Mouse (Mus musculus): ENCODE data around the gene Kdm2b.

GRCm38 (mm10) chr5:122997205-122998204, 7.9 kb upstream of the Kdm2b start:
- no peak for TF ChIP-seq POLR2A (IDR thresholded peaks at IDR 0.05; ENCODE audit: control insufficient read depth, low read depth, low read length)
- no peak for TF ChIP-seq CTCF (IDR thresholded peaks at IDR 0.05; ENCODE audit: control insufficient read depth, insufficient read depth, insufficient replicate concordance, low read depth, low read length)
